9 mouse cellular contexts compared by ENCODE assay signal in the genomic region with DNA sequence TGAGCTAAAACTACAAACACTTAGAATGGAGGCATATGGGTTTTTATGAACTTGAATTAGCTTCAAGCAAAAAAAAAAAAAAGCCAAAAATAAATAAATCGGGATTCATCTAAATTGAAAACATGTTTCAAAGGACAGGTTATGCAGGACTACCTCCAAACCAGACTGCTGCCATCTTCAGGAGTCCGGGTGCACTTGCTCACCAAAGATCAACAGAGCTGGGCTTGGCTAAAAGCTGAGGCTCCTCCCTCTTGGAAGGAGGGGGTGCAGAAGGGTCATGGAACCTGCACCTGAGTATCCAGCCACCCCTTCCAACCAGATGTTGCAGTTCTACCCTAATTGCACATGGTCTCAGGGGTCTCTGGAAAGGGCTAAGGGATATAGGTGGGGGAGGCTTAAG. TPM values are rescaled to one million over a fixed set of nuclear protein-coding genes. Genes with fewer than 3 reads are reported as not detected.
DNase-seq lines count a peak whose midpoint lies in the region; TF ChIP-seq lines count a peak whose summit lies in the region.
"Had no signal": no experiment of that assay in that cellular context is flagged by ENCODE, and none has a peak within 500 bp of the region (broad histone marks: within the 10 kb centered on the region; RNA-seq: fewer than 3 reads in every experiment).

No protein-coding gene starts in this region.

- no peak overlapping the region for H3K27ac ChIP-seq in thymus, adult 2 months (ENCODE audit: control insufficient read depth, insufficient read depth, low read length)
- H3K27ac ChIP-seq: embryonic facial prominence, embryonic 15.5 days; neural tube, embryonic 12.5 days had no signal

- intact Hi-C loops in left cerebral cortex, postnatal 4 days (cut with DNase I): no loop called here
- intact Hi-C loops in left cerebral cortex, postnatal 36 days (cut with DNase I): no loop called here

- TF ChIP-seq CTCF in thymus, adult 2 months (IDR thresholded peaks at IDR 0.05; ENCODE audit: borderline replicate concordance, control insufficient read depth, extremely low read depth, insufficient read depth, low read length, poor library complexity): no peak

- H3K36me3 ChIP-seq in thymus, adult 2 months (ENCODE audit: control insufficient read depth, insufficient read depth, low read length): no peaks in the 10 kb centered on the region
- H3K36me3 ChIP-seq: embryonic facial prominence, embryonic 15.5 days; neural tube, embryonic 12.5 days had no signal

- no peak for TF ChIP-seq POLR2A in thymus, adult 2 months (IDR thresholded peaks at IDR 0.05; ENCODE audit: control insufficient read depth, extremely low read depth, insufficient read depth, low read length, poor library complexity)

- DNase-seq in left cerebral cortex, postnatal 4 days: peak; percentile 20
- no peak for DNase-seq in left cerebral cortex, adult 11 months (ENCODE audit: low spot score)
- DNase-seq in ZHBTc4 (ENCODE audit: low read depth, low spot score): peak; percentile 76
- DNase-seq in induced T-regulatory cell, adult 2 months (ENCODE audit: low read depth): peak; percentile 57
- peak; percentile 44 for DNase-seq in thymus, adult 2 months
- DNase-seq in left cerebral cortex, postnatal 36 days (ENCODE audit: low spot score in 2 of 2): no peak
- no peak for DNase-seq in urinary bladder, postnatal 10 days (ENCODE audit: low spot score)

- peaks cover 11% of the 10 kb centered on the region for H3K4me1 ChIP-seq in thymus, adult 2 months (replicated peaks; ENCODE audit: control insufficient read depth, insufficient read depth, low read length)
- H3K4me1 ChIP-seq: neural tube, embryonic 12.5 days had no signal

- 9% methylated on average over 2 of the region's 2 CpGs for WGBS in thymus, adult 2 months

- H3K4me3 ChIP-seq in thymus, adult 2 months (ENCODE audit: control insufficient read depth, insufficient read depth, low read length): no peak overlapping the region
- H3K4me3 ChIP-seq: embryonic facial prominence, embryonic 15.5 days; neural tube, embryonic 12.5 days had no signal

- no peaks in the 10 kb centered on the region for H3K27me3 ChIP-seq in thymus, adult 2 months (ENCODE audit: control insufficient read depth, insufficient read depth, low read length)

RNA-seq across cellular contexts. Expression of a gene that starts 3.3 kb away (rescaled TPM):
- 100 to 1,000 TPM; 194 to 195 TPM for total RNA-seq in left cerebral cortex, postnatal 4 days (2021)
- 12.9 and 13.2 TPM in 2 replicates for polyA plus RNA-seq in thymus, adult 2 months (2012; rRNA removed)
- total RNA-seq in left cerebral cortex, postnatal 36 days (2021): 100 to 1,000 TPM in 1 of 2 experiments, 10 to 100 TPM in 1; 79.1 to 100 TPM

Comparison
In these comparisons a context has a peak if more than half of its experiments do, and no peak if none do; other contexts are left out.
1. DNase-seq: peak in left cerebral cortex, postnatal 4 days (single experiment), ZHBTc4 (single experiment), induced T-regulatory cell, adult 2 months (single experiment) and thymus, adult 2 months (single experiment); none in left cerebral cortex, adult 11 months (single experiment), left cerebral cortex, postnatal 36 days (0 of 2) and urinary bladder, postnatal 10 days (single experiment).